Mouse (Mus musculus): ENCODE measurements around the gene Klk1b16. TPM values are rescaled to one million over a fixed set of nuclear protein-coding genes. Genes with fewer than 3 reads are reported as not detected.
"Not testable (repeated sequence)": the region's sequence is repeated elsewhere in the genome, so short reads cannot be mapped to it uniquely, and the experiment has no call there.

Gene Klk1b16
- total and polyA plus RNA-seq, 3 experiments: not detected

- Histone ChIP-seq H3K9ac (ENCODE audit: control insufficient read depth, low read depth, low read length, poor library complexity, severe bottlenecking) (no peak overlapping the region), H3K4me1 (ENCODE audit: control insufficient read depth in 1 of 2, insufficient read depth in 2 of 2, low read length in 2 of 2) (no peaks in the 10 kb centered on the region), H3K79me2 (ENCODE audit: control insufficient read depth, insufficient read depth, low read length, poor library complexity) (no peaks in the 10 kb centered on the region), H3K4me3 (ENCODE audit: control insufficient read depth in 1 of 2, insufficient read depth in 1 of 2, low read depth in 2 of 2, low read length in 2 of 2) (no peak overlapping the region), H3K27me3 (ENCODE audit: control insufficient read depth in 1 of 2, insufficient read depth in 2 of 2, low read length in 2 of 2) (no peaks in the 10 kb centered on the region), H3K9me3 (replicated peaks; ENCODE audit: insufficient read depth, low read length) (no peaks in the 10 kb centered on the region), H3K27ac (ENCODE audit: control insufficient read depth, low read depth, low read length) (no peak overlapping the region), H3K36me3 (ENCODE audit: control insufficient read depth in 1 of 2, insufficient read depth in 2 of 2, low read length in 2 of 2) (no peaks in the 10 kb centered on the region)
- TF ChIP-seq MAX (IDR thresholded peaks at IDR 0.05; ENCODE audit: low read length) (no peak), CTCF (IDR thresholded peaks at IDR 0.05 in 2 of 3, conservative IDR thresholded peaks at IDR 0.05 in 1 of 3; ENCODE audit: control insufficient read depth in 1 of 3, insufficient read depth in 1 of 3, low read depth in 2 of 3, low read length in 3 of 3, poor library complexity in 1 of 3, severe bottlenecking in 1 of 3) (no peak), MYB (IDR thresholded peaks at IDR 0.05; ENCODE audit: low read depth, low read length) (no peak), MAFK (IDR thresholded peaks at IDR 0.05; ENCODE audit: borderline replicate concordance, low read depth, low read length) (no peak), POLR2AphosphoS2 (IDR thresholded peaks at IDR 0.05; ENCODE audit: low read length) (no peak), TCF12 (IDR thresholded peaks at IDR 0.05; ENCODE audit: low read depth, low read length) (no peak), GABPA (IDR thresholded peaks at IDR 0.05; ENCODE audit: low read depth, low read length) (no peak)
- no peak for DNase-seq (ENCODE audit: low read depth, low spot score)
Measured at GRCm38 (mm10) chr7:44179299-44180045, 42.9 kb downstream of the Klk1b16 start.

GRCm38 (mm10) chr7:44186516-44186915 is 49.9 kb downstream of the Klk1b16 start:
- not testable (repeated sequence) for DNase-seq (ENCODE audit: low read depth, low spot score); H3K9ac ChIP-seq (ENCODE audit: control insufficient read depth, low read depth, low read length, poor library complexity, severe bottlenecking); H3K9me3 ChIP-seq (replicated peaks; ENCODE audit: insufficient read depth, low read length); H3K36me3 ChIP-seq (ENCODE audit: control insufficient read depth in 1 of 2, insufficient read depth in 2 of 2, low read length in 2 of 2); H3K4me3 ChIP-seq (ENCODE audit: control insufficient read depth in 1 of 2, insufficient read depth in 1 of 2, low read depth in 2 of 2, low read length in 2 of 2); H3K27me3 ChIP-seq (ENCODE audit: control insufficient read depth in 1 of 2, insufficient read depth in 2 of 2, low read length in 2 of 2); H3K4me1 ChIP-seq (ENCODE audit: control insufficient read depth in 1 of 2, insufficient read depth in 2 of 2, low read length in 2 of 2); H3K27ac ChIP-seq (ENCODE audit: control insufficient read depth, low read depth, low read length); H3K79me2 ChIP-seq (ENCODE audit: control insufficient read depth, insufficient read depth, low read length, poor library complexity)

- H3K4me3 ChIP-seq (ENCODE audit: control insufficient read depth in 1 of 2, insufficient read depth in 1 of 2, low read depth in 2 of 2, low read length in 2 of 2); H3K79me2 ChIP-seq (ENCODE audit: control insufficient read depth, insufficient read depth, low read length, poor library complexity); H3K4me1 ChIP-seq (ENCODE audit: control insufficient read depth in 1 of 2, insufficient read depth in 2 of 2, low read length in 2 of 2); H3K36me3 ChIP-seq (ENCODE audit: control insufficient read depth in 1 of 2, insufficient read depth in 2 of 2, low read length in 2 of 2); H3K9ac ChIP-seq (ENCODE audit: control insufficient read depth, low read depth, low read length, poor library complexity, severe bottlenecking); DNase-seq (ENCODE audit: low read depth, low spot score); H3K27ac ChIP-seq (ENCODE audit: control insufficient read depth, low read depth, low read length); H3K27me3 ChIP-seq (ENCODE audit: control insufficient read depth in 1 of 2, insufficient read depth in 2 of 2, low read length in 2 of 2); H3K9me3 ChIP-seq (replicated peaks; ENCODE audit: insufficient read depth, low read length): not testable (repeated sequence)
Measured at GRCm38 (mm10) chr7:44187936-44188335, 51.4 kb downstream of the Klk1b16 start, which contains the start of gene Klk1b24. Klk1b24 (plus strand) TSS chr7:44188236.

Other genes starting within 250 kb of the Klk1b16 start
- gene Klk15, start 203.0 kb upstream of the Klk1b16 start, total RNA-seq (2012; rRNA removed): not detected in 2 replicates
- gene Klk15, start 203.0 kb upstream of the Klk1b16 start, polyA plus RNA-seq (2012; ENCODE audit: insufficient read depth in 1 of 2, insufficient read length in 2 of 2, low read depth in 1 of 2, low replicate concordance in 2 of 2, missing spikeins in 1 of 2): not detected
- not detected in 2 replicates for gene Klk1b8, start 186.1 kb upstream of the Klk1b16 start, total RNA-seq (2012; rRNA removed)
- not detected for gene Klk1b8, start 186.1 kb upstream of the Klk1b16 start, polyA plus RNA-seq (2012; ENCODE audit: insufficient read depth in 1 of 2, insufficient read length in 2 of 2, low read depth in 1 of 2, low replicate concordance in 2 of 2, missing spikeins in 1 of 2)
- gene Klk1b1, start 170.0 kb upstream of the Klk1b16 start, total RNA-seq (2012; rRNA removed): not detected in 2 replicates
- not detected for gene Klk1b1, start 170.0 kb upstream of the Klk1b16 start, polyA plus RNA-seq (2012; ENCODE audit: insufficient read depth in 1 of 2, insufficient read length in 2 of 2, low read depth in 1 of 2, low replicate concordance in 2 of 2, missing spikeins in 1 of 2)
- gene Klk1b9, start 160.7 kb upstream of the Klk1b16 start, total RNA-seq (2012; rRNA removed): not detected in 2 replicates
- not detected for gene Klk1b9, start 160.7 kb upstream of the Klk1b16 start, polyA plus RNA-seq (2012; ENCODE audit: insufficient read depth in 1 of 2, insufficient read length in 2 of 2, low read depth in 1 of 2, low replicate concordance in 2 of 2, missing spikeins in 1 of 2)
- gene Klk1b11, start 140.9 kb upstream of the Klk1b16 start, total RNA-seq (2012; rRNA removed): not detected in 2 replicates
- not detected for gene Klk1b11, start 140.9 kb upstream of the Klk1b16 start, polyA plus RNA-seq (2012; ENCODE audit: insufficient read depth in 1 of 2, insufficient read length in 2 of 2, low read depth in 1 of 2, low replicate concordance in 2 of 2, missing spikeins in 1 of 2)
- gene Klk1b26, start 124.6 kb upstream of the Klk1b16 start, total RNA-seq (2012; rRNA removed): not detected in 2 replicates
- gene Klk1b26, start 124.6 kb upstream of the Klk1b16 start, polyA plus RNA-seq (2012; ENCODE audit: insufficient read depth in 1 of 2, insufficient read length in 2 of 2, low read depth in 1 of 2, low replicate concordance in 2 of 2, missing spikeins in 1 of 2): not detected
- not detected in 2 replicates for gene Klk1b27, start 84.5 kb upstream of the Klk1b16 start, total RNA-seq (2012; rRNA removed)
- gene Klk1b27, start 84.5 kb upstream of the Klk1b16 start, polyA plus RNA-seq (2012; ENCODE audit: insufficient read depth in 1 of 2, insufficient read length in 2 of 2, low read depth in 1 of 2, low replicate concordance in 2 of 2, missing spikeins in 1 of 2): not detected
- not detected in 2 replicates for gene Klk1b21, start 34.4 kb upstream of the Klk1b16 start, total RNA-seq (2012; rRNA removed)
- not detected for gene Klk1b21, start 34.4 kb upstream of the Klk1b16 start, polyA plus RNA-seq (2012; ENCODE audit: insufficient read depth in 1 of 2, insufficient read length in 2 of 2, low read depth in 1 of 2, low replicate concordance in 2 of 2, missing spikeins in 1 of 2)
- not detected in 2 replicates for gene Klk1b22, start 24.1 kb upstream of the Klk1b16 start, total RNA-seq (2012; rRNA removed)
- not detected for gene Klk1b22, start 24.1 kb upstream of the Klk1b16 start, polyA plus RNA-seq (2012; ENCODE audit: insufficient read depth in 1 of 2, insufficient read length in 2 of 2, low read depth in 1 of 2, low replicate concordance in 2 of 2, missing spikeins in 1 of 2)
- not detected in 2 replicates for gene Klk1b24, start 51.5 kb downstream of the Klk1b16 start, total RNA-seq (2012; rRNA removed)
- gene Klk1b24, start 51.5 kb downstream of the Klk1b16 start, polyA plus RNA-seq (2012; ENCODE audit: insufficient read depth in 1 of 2, insufficient read length in 2 of 2, low read depth in 1 of 2, low replicate concordance in 2 of 2, missing spikeins in 1 of 2): not detected
- gene Klk1b3, start 61.4 kb downstream of the Klk1b16 start, total RNA-seq (2012; rRNA removed): not detected in 2 replicates
- not detected for gene Klk1b3, start 61.4 kb downstream of the Klk1b16 start, polyA plus RNA-seq (2012; ENCODE audit: insufficient read depth in 1 of 2, insufficient read length in 2 of 2, low read depth in 1 of 2, low replicate concordance in 2 of 2, missing spikeins in 1 of 2)
- not detected in 2 replicates for gene Klk1b4, start 70.7 kb downstream of the Klk1b16 start, total RNA-seq (2012; rRNA removed)
- not detected for gene Klk1b4, start 70.7 kb downstream of the Klk1b16 start, polyA plus RNA-seq (2012; ENCODE audit: insufficient read depth in 1 of 2, insufficient read length in 2 of 2, low read depth in 1 of 2, low replicate concordance in 2 of 2, missing spikeins in 1 of 2)
- not detected in 2 replicates for gene Klk1b5, start 79.2 kb downstream of the Klk1b16 start, total RNA-seq (2012; rRNA removed)
- gene Klk1b5, start 79.2 kb downstream of the Klk1b16 start, polyA plus RNA-seq (2012; ENCODE audit: insufficient read depth in 1 of 2, insufficient read length in 2 of 2, low read depth in 1 of 2, low replicate concordance in 2 of 2, missing spikeins in 1 of 2): not detected
- not detected in 2 replicates for gene Klk1, start 88.6 kb downstream of the Klk1b16 start, total RNA-seq (2012; rRNA removed)
- gene Klk1, start 88.6 kb downstream of the Klk1b16 start, polyA plus RNA-seq (2012; ENCODE audit: insufficient read depth in 1 of 2, insufficient read length in 2 of 2, low read depth in 1 of 2, low replicate concordance in 2 of 2, missing spikeins in 1 of 2): not detected
- gene Gm36864, start 99.4 kb downstream of the Klk1b16 start, total RNA-seq (2012; rRNA removed): not detected in 2 replicates
- gene Gm36864, start 99.4 kb downstream of the Klk1b16 start, polyA plus RNA-seq (2012; ENCODE audit: insufficient read depth in 1 of 2, insufficient read length in 2 of 2, low read depth in 1 of 2, low replicate concordance in 2 of 2, missing spikeins in 1 of 2): under 1 TPM in 1 of 2 experiments, not detected in 1; 0.08 TPM
- gene 1700028J19Rik, start 109.9 kb downstream of the Klk1b16 start, total RNA-seq (2012; rRNA removed): 0.46 and 0.62 TPM in 2 replicates
- gene 1700028J19Rik, start 109.9 kb downstream of the Klk1b16 start, polyA plus RNA-seq (2012; ENCODE audit: insufficient read depth in 1 of 2, insufficient read length in 2 of 2, low read depth in 1 of 2, low replicate concordance in 2 of 2, missing spikeins in 1 of 2): 1 to 10 TPM in 1 of 2 experiments, not detected in 1; 1.2 TPM
- gene 2410002F23Rik, start 110.0 kb downstream of the Klk1b16 start, total RNA-seq (2012; rRNA removed): 89.1 and 148 TPM in 2 replicates
- gene 2410002F23Rik, start 110.0 kb downstream of the Klk1b16 start, polyA plus RNA-seq (2012; ENCODE audit: insufficient read depth in 1 of 2, insufficient read length in 2 of 2, low read depth in 1 of 2, low replicate concordance in 2 of 2, missing spikeins in 1 of 2): 100 to 1,000 TPM; 174 to 841 TPM
- gene Acp4, start 120.6 kb downstream of the Klk1b16 start, total RNA-seq (2012; rRNA removed): 0.10 and 0.12 TPM in 2 replicates
- gene Acp4, start 120.6 kb downstream of the Klk1b16 start, polyA plus RNA-seq (2012; ENCODE audit: insufficient read depth in 1 of 2, insufficient read length in 2 of 2, low read depth in 1 of 2, low replicate concordance in 2 of 2, missing spikeins in 1 of 2): under 1 TPM in 1 of 2 experiments, not detected in 1; 0.14 TPM
- not detected in 2 replicates for gene Gm15517, start 124.7 kb downstream of the Klk1b16 start, total RNA-seq (2012; rRNA removed)
- gene Gm15517, start 124.7 kb downstream of the Klk1b16 start, polyA plus RNA-seq (2012; ENCODE audit: insufficient read depth in 1 of 2, insufficient read length in 2 of 2, low read depth in 1 of 2, low replicate concordance in 2 of 2, missing spikeins in 1 of 2): not detected
- gene Clec11a, start 170.1 kb downstream of the Klk1b16 start, total RNA-seq (2012; rRNA removed): 0.33 and 0.39 TPM in 2 replicates
- gene Clec11a, start 170.1 kb downstream of the Klk1b16 start, polyA plus RNA-seq (2012; ENCODE audit: insufficient read depth in 1 of 2, insufficient read length in 2 of 2, low read depth in 1 of 2, low replicate concordance in 2 of 2, missing spikeins in 1 of 2): under 1 TPM in 1 of 2 experiments, not detected in 1; 0.33 TPM
- gene Shank1, start 173.5 kb downstream of the Klk1b16 start, total RNA-seq (2012; rRNA removed): 0.12 and 0.29 TPM in 2 replicates
- 1 to 10 TPM in 1 of 2 experiments, not detected in 1; 3.9 TPM for gene Shank1, start 173.5 kb downstream of the Klk1b16 start, polyA plus RNA-seq (2012; ENCODE audit: insufficient read depth in 1 of 2, insufficient read length in 2 of 2, low read depth in 1 of 2, low replicate concordance in 2 of 2, missing spikeins in 1 of 2)
- 0.08 and 0.20 TPM in 2 replicates for gene Syt3, start 247.3 kb downstream of the Klk1b16 start, total RNA-seq (2012; rRNA removed)
- under 1 TPM in 1 of 2 experiments, not detected in 1; 0.56 TPM for gene Syt3, start 247.3 kb downstream of the Klk1b16 start, polyA plus RNA-seq (2012; ENCODE audit: insufficient read depth in 1 of 2, insufficient read length in 2 of 2, low read depth in 1 of 2, low replicate concordance in 2 of 2, missing spikeins in 1 of 2)
- not detected in 2 replicates for gene 1700008O03Rik, start 249.1 kb downstream of the Klk1b16 start, total RNA-seq (2012; rRNA removed)
- under 1 TPM in 1 of 2 experiments, not detected in 1; 0.95 TPM for gene 1700008O03Rik, start 249.1 kb downstream of the Klk1b16 start, polyA plus RNA-seq (2012; ENCODE audit: insufficient read depth in 1 of 2, insufficient read length in 2 of 2, low read depth in 1 of 2, low replicate concordance in 2 of 2, missing spikeins in 1 of 2)